Mouse (Mus musculus): ENCODE results near the gene Ifitm3. TPM values are rescaled to one million over a fixed set of nuclear protein-coding genes. Genes with fewer than 3 reads are reported as not detected.
"Not testable (repeated sequence)": the region's sequence is repeated elsewhere in the genome, so short reads cannot be mapped to it uniquely, and the experiment has no call there.

Ifitm3 gene
- polyA plus RNA-seq, 1 experiment from 2014 or later: 9.7 TPM

DNA sequence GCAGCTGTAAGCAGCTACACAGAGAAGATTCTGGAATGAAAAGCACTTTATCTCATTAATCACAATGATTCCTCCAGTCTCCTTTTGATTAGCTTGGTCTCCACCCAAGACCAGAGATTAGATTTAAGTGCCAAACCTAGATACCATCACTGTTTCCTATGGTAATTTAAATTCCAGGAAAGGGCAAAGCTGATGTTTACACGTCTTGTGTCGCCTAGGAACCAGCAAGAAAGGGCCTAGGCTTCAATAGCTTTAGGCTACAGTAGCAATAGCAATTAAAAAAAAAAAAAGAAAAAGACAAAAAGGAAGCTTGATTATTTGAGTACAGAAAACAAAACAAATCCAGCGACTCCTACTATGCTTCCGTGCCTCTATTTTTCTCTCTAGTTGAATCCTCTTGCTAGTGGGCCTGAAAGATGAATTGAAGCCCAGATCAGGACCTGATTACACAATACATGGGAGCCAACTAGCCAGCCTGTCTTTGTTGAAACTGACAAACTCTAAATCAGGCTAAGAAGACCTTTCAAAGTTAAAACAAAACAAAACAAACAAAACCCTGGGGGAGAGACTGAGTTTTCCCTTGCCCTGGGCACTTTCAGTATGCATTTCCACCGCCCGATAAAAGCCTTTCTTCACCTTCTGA is 15.6 kb upstream of the Ifitm3 start:
- H3K4me2 ChIP-seq (ENCODE audit: low read depth, low read length, severe bottlenecking): no peak overlapping the region
- H3K4me3 ChIP-seq (ENCODE audit: low read depth, low read length): no peak overlapping the region
- WGBS: 14% methylated on average over 6 of the region's 6 CpGs
- DNase-seq (ENCODE audit: low spot score) (no peak), ATAC-seq (replicated peaks; ENCODE audit: low FRiP score) (no peak)
- H3K27me3 ChIP-seq (ENCODE audit: control insufficient read depth, insufficient read depth, low read length): no peaks in the 10 kb centered on the region
- H3K27ac ChIP-seq (ENCODE audit: low read depth, low read length): peak overlapping the region; percentile 37; the same call in 1 of the 2 replicates
- H3K4me1 ChIP-seq (replicated peaks; ENCODE audit: control insufficient read depth, insufficient read depth, low read length): peaks cover 9% of the 10 kb centered on the region; the same call in 1 of the 2 replicates
- H3K9ac ChIP-seq (ENCODE audit: low read length): peak overlapping the region; percentile 27; the same call in 1 of the 2 replicates
- no peaks in the 10 kb centered on the region for H3K9me3 ChIP-seq (ENCODE audit: control insufficient read depth, low read length)
- H3K36me3 ChIP-seq (ENCODE audit: control insufficient read depth, insufficient read depth, low read length): no peaks in the 10 kb centered on the region

DNA sequence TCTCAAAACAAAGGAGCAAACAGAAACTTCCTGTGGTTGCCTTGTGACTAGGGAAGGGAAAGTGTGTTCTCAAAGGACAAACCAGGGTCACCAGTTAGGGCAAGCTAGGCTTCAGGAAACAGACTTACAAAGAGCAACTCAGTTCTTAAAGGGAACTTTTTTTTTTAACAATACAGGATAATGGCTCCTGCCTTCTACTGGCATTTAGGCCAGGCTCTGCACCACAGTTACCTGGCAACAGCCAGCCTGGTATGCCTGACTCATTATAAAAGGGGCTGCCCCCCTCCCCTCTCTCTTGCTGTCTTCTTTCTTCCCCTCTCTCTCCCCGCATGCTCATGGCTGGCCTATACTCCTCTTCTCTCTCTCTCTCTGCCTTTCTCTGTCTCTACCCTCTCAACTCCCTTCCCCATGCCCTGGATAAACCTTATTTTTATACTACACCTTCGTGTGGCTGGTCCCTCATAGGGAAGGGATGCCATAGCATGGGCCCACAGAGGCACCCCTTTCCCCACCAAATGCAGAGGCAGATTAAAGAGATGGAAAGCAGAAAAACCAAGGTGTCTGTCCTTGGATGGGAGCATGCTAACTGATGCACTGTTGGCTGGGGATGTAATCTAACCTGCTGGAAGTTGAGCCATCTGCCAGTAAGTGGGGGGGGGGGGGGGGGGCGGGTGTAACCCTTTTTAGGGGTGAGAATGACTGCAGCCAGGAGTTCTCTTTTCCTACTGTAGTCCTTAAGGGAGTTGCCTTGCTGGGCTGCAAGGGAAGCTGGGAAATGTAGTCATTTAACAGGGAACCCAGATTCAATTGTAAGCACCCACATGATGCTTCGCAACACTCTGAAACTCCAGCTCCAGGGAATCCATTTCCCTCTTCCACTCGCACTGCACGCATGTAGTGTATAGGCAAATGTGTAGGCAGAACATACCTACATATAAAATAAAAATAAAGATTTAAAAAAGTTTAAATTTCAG is 14.6 kb upstream of the Ifitm3 start:
- H3K9me3 ChIP-seq (ENCODE audit: control insufficient read depth, low read length): no peaks in the 10 kb centered on the region
- peak overlapping the region; percentile 29; the same call in 1 of the 2 replicates for H3K9ac ChIP-seq (ENCODE audit: low read length)
- H3K4me3 ChIP-seq (ENCODE audit: low read depth, low read length): no peak overlapping the region
- 26% methylated on average over 5 of the region's 6 CpGs for WGBS
- H3K36me3 ChIP-seq (ENCODE audit: control insufficient read depth, insufficient read depth, low read length): no peaks in the 10 kb centered on the region
- H3K27me3 ChIP-seq (ENCODE audit: control insufficient read depth, insufficient read depth, low read length): no peaks in the 10 kb centered on the region
- ATAC-seq (replicated peaks; ENCODE audit: low FRiP score): peak; percentile 86
- H3K4me1 ChIP-seq (replicated peaks; ENCODE audit: control insufficient read depth, insufficient read depth, low read length): peaks cover 9% of the 10 kb centered on the region; the same call in 1 of the 2 replicates
- peak overlapping the region; percentile 26; the same call in 1 of the 2 replicates for H3K4me2 ChIP-seq (ENCODE audit: low read depth, low read length, severe bottlenecking)
- DNase-seq (ENCODE audit: low spot score): peak; percentile 84
- peak overlapping the region; percentile 81 for H3K27ac ChIP-seq (ENCODE audit: low read depth, low read length)

DNA sequence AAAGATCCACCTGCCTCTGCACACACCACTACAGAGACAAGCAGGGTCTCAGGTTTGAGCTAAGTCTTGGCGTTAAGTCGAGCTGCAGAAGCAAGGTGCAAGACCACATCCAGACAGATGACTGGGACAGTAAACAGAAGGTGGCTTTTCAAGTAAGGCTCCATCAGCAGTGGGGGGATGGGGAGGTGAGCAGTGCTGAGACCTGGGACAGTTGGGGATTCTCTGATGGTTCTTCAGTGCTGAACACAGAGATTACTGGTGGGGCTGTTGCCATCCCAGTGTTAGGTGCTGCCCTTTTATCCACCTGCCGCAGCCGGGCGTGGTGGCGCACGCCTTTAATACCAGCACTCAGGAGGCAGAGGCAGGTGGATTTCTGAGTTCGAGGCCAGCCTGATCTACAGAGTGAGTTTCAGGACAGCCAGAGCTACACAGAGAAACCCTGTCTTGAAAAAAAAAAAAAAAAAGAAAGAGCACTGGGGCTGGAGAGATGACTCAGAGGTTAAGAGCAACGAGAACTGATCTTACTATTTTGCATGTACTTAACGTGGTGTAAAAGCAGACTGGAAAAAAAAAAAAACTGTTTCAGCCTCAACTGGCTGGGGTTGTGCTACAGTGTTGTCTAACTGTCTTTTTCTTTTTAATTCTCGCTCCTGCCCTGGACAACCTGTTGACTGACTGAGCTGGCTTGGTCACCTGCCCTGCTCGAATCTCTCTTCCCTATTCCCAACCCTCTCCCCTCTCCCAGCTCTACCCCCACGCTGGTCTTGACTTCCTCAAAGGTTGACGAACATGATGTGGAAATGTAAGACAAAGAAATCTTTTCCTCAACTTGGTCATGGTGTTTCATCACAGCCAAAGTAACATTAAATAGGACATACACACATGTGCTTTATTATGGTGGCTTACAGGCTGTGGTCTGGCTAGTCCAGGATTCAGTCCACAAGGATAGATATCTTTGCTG is 11.2 kb upstream of the Ifitm3 start:
- WGBS: 88% methylated on average over 14 of the region's 14 CpGs
- H3K4me1 ChIP-seq (replicated peaks; ENCODE audit: control insufficient read depth, insufficient read depth, low read length): peaks cover 9% of the 10 kb centered on the region; the same call in 1 of the 2 replicates
- no peaks in the 10 kb centered on the region for H3K9me3 ChIP-seq (ENCODE audit: control insufficient read depth, low read length)
- H3K36me3 ChIP-seq (ENCODE audit: control insufficient read depth, insufficient read depth, low read length): no peaks in the 10 kb centered on the region
- no peak overlapping the region for H3K4me2 ChIP-seq (ENCODE audit: low read depth, low read length, severe bottlenecking)
- H3K27me3 ChIP-seq (ENCODE audit: control insufficient read depth, insufficient read depth, low read length): no peaks in the 10 kb centered on the region
- DNase-seq (ENCODE audit: low spot score) (no peak), ATAC-seq (replicated peaks; ENCODE audit: low FRiP score) (no peak)
- no peak overlapping the region for H3K27ac ChIP-seq (ENCODE audit: low read depth, low read length)
- no peak overlapping the region for H3K4me3 ChIP-seq (ENCODE audit: low read depth, low read length)
- no peak overlapping the region for H3K9ac ChIP-seq (ENCODE audit: low read length)

DNA sequence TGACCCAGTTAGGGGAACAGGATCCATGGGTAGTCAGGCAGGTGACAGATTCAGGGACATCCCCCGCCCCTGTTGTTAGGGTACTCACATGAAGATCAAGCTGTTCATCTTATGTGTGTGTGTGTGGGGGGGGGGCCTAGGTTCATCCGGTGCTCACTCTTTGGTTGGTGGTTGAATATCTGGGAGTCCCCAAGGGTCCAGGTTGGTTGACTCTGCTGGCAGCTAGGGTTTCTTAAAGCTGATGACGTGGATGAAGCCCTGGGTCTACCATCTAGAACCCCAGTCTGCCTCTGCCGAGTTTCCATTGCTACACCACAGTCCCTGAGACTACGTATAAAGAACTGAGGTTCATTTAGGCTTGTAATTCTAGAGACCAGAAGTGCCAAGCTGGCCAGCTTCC is 8.5 kb upstream of the Ifitm3 start:
- Histone ChIP-seq H3K9ac (ENCODE audit: low read length) (no peak overlapping the region), H3K36me3 (ENCODE audit: control insufficient read depth, insufficient read depth, low read length) (no peaks in the 10 kb centered on the region), H3K4me2 (ENCODE audit: low read depth, low read length, severe bottlenecking) (no peak overlapping the region), H3K4me3 (ENCODE audit: low read depth, low read length) (no peak overlapping the region), H3K9me3 (ENCODE audit: control insufficient read depth, low read length) (no peaks in the 10 kb centered on the region), H3K27me3 (ENCODE audit: control insufficient read depth, insufficient read depth, low read length) (no peaks in the 10 kb centered on the region), H3K4me1 (replicated peaks; ENCODE audit: control insufficient read depth, insufficient read depth, low read length) (no peaks in the 10 kb centered on the region), H3K27ac (ENCODE audit: low read depth, low read length) (no peak overlapping the region)
- 93% methylated on average over 5 of the region's 5 CpGs for WGBS
- DNase-seq (ENCODE audit: low spot score) (no peak), ATAC-seq (replicated peaks; ENCODE audit: low FRiP score) (no peak)

DNA sequence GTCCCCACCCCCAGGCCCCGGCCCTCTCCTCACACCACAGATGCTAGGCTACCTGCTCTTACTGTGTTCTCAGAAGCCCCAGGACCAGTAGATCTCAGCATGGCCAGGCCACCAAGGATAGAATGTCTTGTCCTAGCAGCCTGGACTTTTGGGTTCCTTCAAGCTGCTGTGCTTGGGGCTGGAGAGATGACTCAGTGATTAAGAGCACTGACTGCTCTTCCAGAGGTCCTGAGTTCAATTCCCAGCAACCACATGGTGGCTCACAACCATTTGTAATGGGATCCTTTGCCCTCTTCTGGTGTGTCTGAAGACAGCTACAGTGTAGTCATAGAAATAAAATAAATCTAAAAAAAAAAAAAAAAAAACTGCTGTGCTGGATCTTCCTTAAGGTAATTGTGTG is 7.3 kb upstream of the Ifitm3 start, which contains the start of gene Ifitm6:
Gene Ifitm6 (minus strand): TSS at position 101 of the 400 bp plus-strand sequence.
- H3K9me3 ChIP-seq (ENCODE audit: control insufficient read depth, low read length); H3K27ac ChIP-seq (ENCODE audit: low read depth, low read length); H3K4me1 ChIP-seq (replicated peaks; ENCODE audit: control insufficient read depth, insufficient read depth, low read length); DNase-seq (ENCODE audit: low spot score); H3K4me3 ChIP-seq (ENCODE audit: low read depth, low read length); ATAC-seq (replicated peaks; ENCODE audit: low FRiP score); H3K4me2 ChIP-seq (ENCODE audit: low read depth, low read length, severe bottlenecking); H3K36me3 ChIP-seq (ENCODE audit: control insufficient read depth, insufficient read depth, low read length); H3K9ac ChIP-seq (ENCODE audit: low read length); H3K27me3 ChIP-seq (ENCODE audit: control insufficient read depth, insufficient read depth, low read length): not testable (repeated sequence)
- 88% methylated on average over 1 of the region's 1 CpGs for WGBS

DNA sequence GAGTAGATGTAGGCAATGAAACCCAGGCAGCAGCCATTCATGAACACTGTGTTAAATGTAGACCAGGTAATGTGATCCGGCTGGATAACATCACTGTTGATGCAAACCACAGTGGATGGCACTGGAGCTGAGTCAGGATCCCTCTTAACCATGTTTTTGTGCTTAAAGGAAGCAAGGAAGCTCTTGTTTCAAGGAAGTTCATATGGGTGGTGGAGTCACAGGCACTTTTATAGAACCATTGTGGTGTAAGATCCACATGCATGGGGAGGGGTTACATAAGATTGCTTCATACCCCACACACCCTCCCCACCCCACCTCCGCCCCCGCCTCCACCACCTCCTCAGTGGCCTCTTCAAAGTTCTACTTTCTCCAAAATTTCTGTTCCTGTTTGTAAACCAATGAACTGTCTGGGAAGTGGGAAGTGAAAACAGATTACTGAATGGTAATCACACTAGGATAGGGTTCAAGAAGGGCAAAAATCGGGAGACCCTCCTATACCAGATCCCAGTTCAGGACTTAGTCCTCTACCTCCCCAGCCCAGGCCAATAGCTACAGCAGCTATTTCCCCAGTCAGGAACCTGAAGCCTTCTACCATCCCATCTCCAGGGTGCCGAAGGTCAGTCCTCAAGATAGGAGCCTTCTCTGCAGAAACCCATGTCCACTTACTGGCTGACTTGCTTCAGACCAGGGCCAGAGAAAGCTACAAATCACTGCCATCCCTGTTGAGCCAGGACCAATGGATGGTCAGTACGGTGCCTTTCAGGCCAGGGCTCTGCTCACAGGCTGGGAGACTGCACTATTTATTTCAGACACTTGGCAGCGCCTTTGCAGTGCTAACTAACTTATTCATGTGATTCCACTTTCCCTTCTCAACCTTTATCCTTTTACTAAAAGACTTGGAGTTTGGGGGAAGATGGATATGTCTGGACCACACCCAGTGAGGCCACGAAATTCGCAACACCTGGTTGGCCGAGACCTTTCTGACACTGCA is 6.4 kb upstream of the Ifitm3 start:
- Histone ChIP-seq H3K4me1 (replicated peaks; ENCODE audit: control insufficient read depth, insufficient read depth, low read length) (no peaks in the 10 kb centered on the region), H3K27ac (ENCODE audit: low read depth, low read length) (no peak overlapping the region), H3K9me3 (ENCODE audit: control insufficient read depth, low read length) (no peaks in the 10 kb centered on the region), H3K4me2 (ENCODE audit: low read depth, low read length, severe bottlenecking) (no peak overlapping the region), H3K36me3 (ENCODE audit: control insufficient read depth, insufficient read depth, low read length) (no peaks in the 10 kb centered on the region), H3K27me3 (ENCODE audit: control insufficient read depth, insufficient read depth, low read length) (no peaks in the 10 kb centered on the region), H3K9ac (ENCODE audit: low read length) (no peak overlapping the region), H3K4me3 (ENCODE audit: low read depth, low read length) (no peak overlapping the region)
- ATAC-seq (replicated peaks; ENCODE audit: low FRiP score) (no peak), DNase-seq (ENCODE audit: low spot score) (no peak)
- WGBS: 89% methylated on average over 10 of the region's 10 CpGs

DNA sequence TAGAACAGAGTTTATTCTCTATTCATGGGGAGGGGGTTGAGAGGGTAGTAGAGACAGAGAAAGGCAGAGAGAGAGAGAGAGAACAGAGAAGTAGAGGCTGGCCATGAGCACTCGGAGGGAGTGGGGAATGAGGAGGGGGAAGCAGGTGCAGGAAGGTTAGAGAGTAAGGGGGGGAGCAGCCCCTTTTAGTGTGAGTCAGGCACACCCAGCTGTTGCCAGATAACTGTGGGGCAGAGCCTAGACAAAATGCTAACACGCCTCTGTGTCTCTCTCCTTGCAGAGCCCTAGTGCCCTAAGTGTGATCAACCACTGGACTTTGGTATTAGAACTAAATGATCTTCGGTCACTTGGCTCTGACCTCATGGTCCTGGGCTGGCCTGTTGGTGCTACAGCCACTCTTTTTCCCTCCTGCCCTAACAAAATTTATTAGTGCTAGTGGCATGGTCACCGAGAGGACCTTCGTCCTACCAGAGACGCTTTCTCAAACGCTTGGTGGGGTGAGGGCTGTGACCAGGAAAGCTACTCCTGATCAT is 734 bp upstream of the Ifitm3 start:
- no peak overlapping the region for H3K27ac ChIP-seq (ENCODE audit: low read depth, low read length)
- WGBS: 94% methylated on average over 7 of the region's 7 CpGs
- no peak overlapping the region for H3K4me3 ChIP-seq (ENCODE audit: low read depth, low read length)

More for the DNA sequence above, 734 bp upstream of the Ifitm3 start:
- no peaks in the 10 kb centered on the region for H3K36me3 ChIP-seq (ENCODE audit: control insufficient read depth, insufficient read depth, low read length)
- no peak overlapping the region for H3K9ac ChIP-seq (ENCODE audit: low read length)
- no peaks in the 10 kb centered on the region for H3K27me3 ChIP-seq (ENCODE audit: control insufficient read depth, insufficient read depth, low read length)
- no peak for ATAC-seq (replicated peaks; ENCODE audit: low FRiP score)
- H3K4me1 ChIP-seq (replicated peaks; ENCODE audit: control insufficient read depth, insufficient read depth, low read length): no peaks in the 10 kb centered on the region; the same call in 1 of the 2 replicates
- no peak for DNase-seq (ENCODE audit: low spot score)
- H3K9me3 ChIP-seq (ENCODE audit: control insufficient read depth, low read length): no peaks in the 10 kb centered on the region
- no peak overlapping the region for H3K4me2 ChIP-seq (ENCODE audit: low read depth, low read length, severe bottlenecking)
